Mouse (Mus musculus): Measurements from ENCODE around the gene Immp2l.

DNA sequence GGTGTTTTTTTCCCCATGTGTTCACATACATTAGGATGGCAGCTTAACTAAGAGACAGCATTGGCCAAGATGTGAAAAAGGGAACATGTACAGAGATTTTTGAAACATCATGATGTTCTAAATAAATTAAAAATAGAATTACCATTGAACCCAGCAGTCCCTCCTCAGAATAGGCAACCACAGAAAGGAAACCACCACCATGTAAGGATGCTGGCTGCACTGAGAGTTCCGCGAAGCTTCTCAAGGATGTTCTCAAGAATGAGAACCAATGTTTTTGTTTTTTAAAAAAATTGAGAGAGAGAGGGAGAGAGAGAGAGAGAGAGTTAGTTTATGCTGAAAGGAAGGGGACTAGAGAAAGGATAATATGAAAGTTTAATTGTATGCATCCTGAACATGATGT, 7.2 kb downstream of the Immp2l start:
- TF ChIP-seq CTCF (IDR thresholded peaks at IDR 0.05; ENCODE audit: low read depth, low read length) (no peak), TAL1 (conservative IDR thresholded peaks at IDR 0.05; ENCODE audit: low read depth, low read length) (no peak), GATA1 (IDR thresholded peaks at IDR 0.05; ENCODE audit: borderline replicate concordance, low read length) (no peak)
